Mouse (Mus musculus) erythroblast, embryonic 14.5 days (primary cell): ENCODE measurements around the gene Zfp263. TPM values are rescaled to one million over a fixed set of nuclear protein-coding genes. Genes with fewer than 3 reads are reported as not detected.

ENCODE experiments used
- H3K27me3 ChIP-seq: 2 replicates; pipeline ENCODE4 v1.6.1; 2012; ENCODE audit warnings: inconsistent platforms; ENCODE audit not compliant: control insufficient read depth
- H3K36me3 ChIP-seq: 2 replicates; pipeline ENCODE4 v1.6.1; 2012; ENCODE audit warnings: mild to moderate bottlenecking, inconsistent platforms; ENCODE audit not compliant: control insufficient read depth
- H3K4me1 ChIP-seq: 2 replicates; pipeline ENCODE4 v1.6.1; 2012; ENCODE audit warnings: inconsistent platforms; ENCODE audit not compliant: control insufficient read depth
- H3K4me3 ChIP-seq: replicated peaks from 2 replicates; pipeline ENCODE3; 2012; ENCODE audit warnings: moderate library complexity, mild to moderate bottlenecking, inconsistent platforms
- H3K9me3 ChIP-seq: 2 replicates; pipeline ENCODE4 v1.6.1; 2012; ENCODE audit warnings: low read length, inconsistent platforms, mixed read lengths; ENCODE audit not compliant: control insufficient read depth
- GATA1 ChIP-seq: IDR thresholded peaks from 2 replicates; pipeline ENCODE4 v1.6.1; 2012; ENCODE audit warnings: low read length, inconsistent platforms, mixed read lengths
- TAL1 ChIP-seq: IDR thresholded peaks from 3 replicates; pipeline ENCODE4 v1.6.1; 2012; ENCODE audit warnings: low read length, inconsistent platforms, mixed read lengths
- polyA plus RNA-seq: library from polyadenylated mRNA; stranded (reverse); fragments of >175 nt; gene quantifications from 2 replicates; pipeline ENCODE4 v1.2.3, GENCODE M21; 2012

The Zfp263 gene
- polyA plus RNA-seq, 1 experiment, result 0.25 TPM

DNA sequence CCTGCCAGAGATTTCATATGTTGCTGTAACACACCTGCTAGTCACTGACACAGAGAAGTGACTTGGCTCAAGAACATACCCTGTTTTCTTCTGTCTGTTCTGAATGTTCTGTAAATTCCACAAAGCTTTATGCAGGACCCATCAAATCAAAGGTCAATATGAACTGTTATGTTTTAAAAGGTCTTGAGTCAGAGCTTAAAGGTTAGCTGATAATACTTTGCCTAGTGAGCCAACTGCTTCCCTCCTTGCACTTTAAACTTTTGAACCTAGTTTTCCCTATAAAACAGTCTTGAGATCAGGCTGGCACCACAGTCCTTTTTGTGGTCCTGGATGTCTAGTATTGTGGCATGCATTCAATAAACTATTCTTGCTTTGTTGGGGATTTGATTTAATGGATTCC lies 44.5 kb downstream of the Zfp263 start:
- H3K9me3 ChIP-seq, result no peaks in the 10 kb centered on the region
- no peaks in the 10 kb centered on the region for H3K27me3 ChIP-seq
- TF ChIP-seq GATA1 (no peak), TAL1 (no peak)
- H3K4me1 ChIP-seq, result no peaks in the 10 kb centered on the region
- no peak overlapping the region for H3K4me3 ChIP-seq
- H3K36me3 ChIP-seq, result no peaks in the 10 kb centered on the region

Other genes starting within 250 kb of the Zfp263 start
- not detected in 2 replicates for gene Olfr161, start 153.1 kb upstream of the Zfp263 start, polyA plus RNA-seq
- gene Mefv, start 26.0 kb upstream of the Zfp263 start, polyA plus RNA-seq, result not detected in 2 replicates
- gene Olfr15, start 86.8 kb downstream of the Zfp263 start, polyA plus RNA-seq, result not detected in 2 replicates
- 0.02 TPM in 1 of 2 replicates, not detected in the other for gene Zfp174, start 103.2 kb downstream of the Zfp263 start, polyA plus RNA-seq
- 1.6 and 2.1 TPM in 2 replicates for gene Naa60, start 128.3 kb downstream of the Zfp263 start, polyA plus RNA-seq
- gene Zfp597, start 140.5 kb downstream of the Zfp263 start, polyA plus RNA-seq, result 0.09 TPM in 1 of 2 replicates, not detected in the other
- gene Gm20695, start 140.6 kb downstream of the Zfp263 start, polyA plus RNA-seq, result not detected in 2 replicates
- 0.76 and 1.4 TPM in 2 replicates for gene 1700037C18Rik, start 164.6 kb downstream of the Zfp263 start, polyA plus RNA-seq
- 0.33 and 1.1 TPM in 2 replicates for gene Cluap1, start 164.7 kb downstream of the Zfp263 start, polyA plus RNA-seq
- gene Nlrc3, start 232.5 kb downstream of the Zfp263 start, polyA plus RNA-seq, result not detected in 2 replicates